Mouse (Mus musculus) midbrain, embryonic 11.5 days (tissue): ENCODE results near the gene Tmem192. TPM values are rescaled to one million over a fixed set of nuclear protein-coding genes. Genes with fewer than 3 reads are reported as not detected.
A peak's percentile ranks its signal among the peaks of the same experiment; 100 is the strongest.

Source experiments
- ATAC-seq: fragments of 200-750 bp; cut with Nextera tagmentation; 2 replicates; pipeline ENCODE4 v1.8.0; 2017; ENCODE audit warnings: moderate TSS enrichment, moderate library complexity; ENCODE audit not compliant: low FRiP score
- DNase-seq: peaks from one replicate; pipeline ENCODE4 v3.0.0; 2015; ENCODE audit warnings: low spot score; ENCODE audit errors: missing footprints
- H3K27ac ChIP-seq: fragments of 300-500 bp; sonication (generic); 2 replicates; pipeline ENCODE4 v1.5.1; 2014; ENCODE audit warnings: low read depth, low read length
- H3K27me3 ChIP-seq: fragments of 300-500 bp; sonication (generic); 2 replicates; pipeline ENCODE4 v1.6.1; 2014; ENCODE audit warnings: mild to moderate bottlenecking, low read length, moderate library complexity, mixed read lengths; ENCODE audit not compliant: control insufficient read depth, insufficient read depth
- H3K36me3 ChIP-seq: fragments of 300-500 bp; sonication (generic); 2 replicates; pipeline ENCODE4 v1.6.1; 2014; ENCODE audit warnings: mild to moderate bottlenecking, low read length, moderate library complexity, mixed read lengths; ENCODE audit not compliant: control insufficient read depth, insufficient read depth
- H3K4me1 ChIP-seq: fragments of 300-500 bp; sonication (generic); 2 replicates; pipeline ENCODE4 v1.6.1; 2014; ENCODE audit warnings: low read length; ENCODE audit not compliant: control insufficient read depth, insufficient read depth
- H3K4me2 ChIP-seq: fragments of 300-500 bp; sonication (generic); 2 replicates; pipeline ENCODE4 v1.6.1; 2014; ENCODE audit warnings: mild to moderate bottlenecking, moderate library complexity
- H3K4me3 ChIP-seq: fragments of 300-500 bp; sonication (generic); 2 replicates; pipeline ENCODE4 v1.5.1; 2014; ENCODE audit warnings: low read depth, low read length
- H3K9ac ChIP-seq: fragments of 300-500 bp; sonication (generic); 2 replicates; pipeline ENCODE4 v1.6.1; 2014; ENCODE audit warnings: low read length
- H3K9me3 ChIP-seq: fragments of 300-500 bp; sonication (generic); 2 replicates; pipeline ENCODE4 v1.6.1; 2016; ENCODE audit warnings: low read length; ENCODE audit not compliant: control insufficient read depth
- WGBS: fragments of 180-500 bp; shearing (Covaris S2); extraction: QIAGEN DNeasy Blood & Tissue Kit; methylation state at CpG from one replicate; pipeline ENCODE4 v1.1.7; 2014; 5-methylcytosine and 5-hydroxymethylcytosine counted together
- polyA plus RNA-seq: library from polyadenylated mRNA; unstranded; fragments of >200 nt; fragmentation: Nextera tagmentation; extraction: Ambion mirVana; gene quantifications from 2 replicates; pipeline ENCODE4 v1.2.1, GENCODE M21; 2014

The Tmem192 gene
- polyA plus RNA-seq, 1 experiment from 2014 or later, result 17.9 TPM

- 90% methylated on average over 8 of the region's 8 CpGs for WGBS
- DNase-seq, result peak; percentile 28
Measured at GRCm38 (mm10) chr8:65018423-65018822, 71.4 kb downstream of the Tmem192 start, which contains the start of the genes Trim61 and Trim60. TSS of gene Trim61 (minus strand) at chr8:65018523. TSS of gene Trim60 (minus strand) at chr8:65018584.

More at GRCm38 (mm10) chr8:65018423-65018822, 71.4 kb downstream of the Tmem192 start, which contains the start of the genes Trim61 and Trim60:
- H3K9me3 ChIP-seq, result no peaks in the 10 kb centered on the region
- H3K4me2 ChIP-seq, result no peak within 1 kb of the TSS
- no peak within 1 kb of the TSS for H3K4me3 ChIP-seq
- ATAC-seq, result no peak
- no peaks in the 10 kb centered on the region for H3K27me3 ChIP-seq
- H3K36me3 ChIP-seq, result no peaks in the 10 kb centered on the region
- H3K27ac ChIP-seq, result no peak within 1 kb of the TSS
- no peaks in the 10 kb centered on the region for H3K4me1 ChIP-seq
- no peak within 1 kb of the TSS for H3K9ac ChIP-seq

Other genes with a start within 250 kb of the Tmem192 start
- 246 and 263 TPM in 2 replicates for gene Msmo1, start 213.4 kb upstream of the Tmem192 start, polyA plus RNA-seq
- gene Klhl2, start 97.2 kb upstream of the Tmem192 start, polyA plus RNA-seq, result 18.9 and 19.4 TPM in 2 replicates
- not detected in 2 replicates for gene Trim75, start 40.6 kb downstream of the Tmem192 start, polyA plus RNA-seq
- not detected in 2 replicates for gene Trim61, start 71.3 kb downstream of the Tmem192 start, polyA plus RNA-seq
- not detected in 2 replicates for gene Trim60, start 71.4 kb downstream of the Tmem192 start, polyA plus RNA-seq
- 1.3 and 2.3 TPM in 2 replicates for gene Apela, start 90.2 kb downstream of the Tmem192 start, polyA plus RNA-seq
- gene Gm10663, start 127.8 kb downstream of the Tmem192 start, polyA plus RNA-seq, result not detected in 2 replicates
- not detected in 2 replicates for gene BC030870, start 182.4 kb downstream of the Tmem192 start, polyA plus RNA-seq